Mouse (Mus musculus) liver, adult 2 months (tissue): Measurements from ENCODE around the gene Gm9046. TPM values are rescaled to one million over a fixed set of nuclear protein-coding genes. Genes with fewer than 3 reads are reported as not detected.
"Not testable (repeated sequence)": the region's sequence is repeated elsewhere in the genome, so short reads cannot be mapped to it uniquely, and the experiment has no call there.

Source experiments
- DNase-seq: peaks from one replicate; pipeline ENCODE4 v3.0.0-alpha.2; 2011; ENCODE audit warnings: low read depth, low spot score; ENCODE audit errors: extremely low read depth
- H3K27ac ChIP-seq: fragments of 200-500 bp; replicated peaks from 2 replicates; pipeline ENCODE4 v1.5.1; 2012; ENCODE audit warnings: low read depth, mild to moderate bottlenecking, control low read depth, inconsistent platforms, low read length; ENCODE audit not compliant: insufficient read depth
- H3K27me3 ChIP-seq: fragments of 200-500 bp; 2 replicates; pipeline ENCODE4 v1.6.1; 2012; ENCODE audit warnings: mild to moderate bottlenecking, moderate library complexity, low read length, inconsistent platforms; ENCODE audit not compliant: control insufficient read depth, insufficient read depth
- H3K36me3 ChIP-seq: fragments of 200-500 bp; 2 replicates; pipeline ENCODE4 v1.6.1; 2012; ENCODE audit warnings: low read length, inconsistent platforms; ENCODE audit not compliant: control insufficient read depth, insufficient read depth
- H3K4me1 ChIP-seq: fragments of 200-500 bp; 2 replicates; pipeline ENCODE4 v1.6.1; 2011; ENCODE audit warnings: low read length; ENCODE audit not compliant: control insufficient read depth, insufficient read depth
- H3K4me3 ChIP-seq: fragments of 200-500 bp; 2 replicates; pipeline ENCODE4 v1.5.1; 2011; ENCODE audit warnings: low read depth, mild to moderate bottlenecking, control low read depth, low read length, moderate library complexity; ENCODE audit not compliant: insufficient read depth
- H3K79me2 ChIP-seq: fragments of 200-500 bp; 2 replicates; pipeline ENCODE4 v1.6.1; 2012; ENCODE audit warnings: inconsistent platforms, mild to moderate bottlenecking, low read length, moderate library complexity; ENCODE audit not compliant: control insufficient read depth, insufficient read depth
- H3K9ac ChIP-seq: fragments of 200-500 bp; 2 replicates; pipeline ENCODE4 v1.6.1; 2012; ENCODE audit warnings: low read depth, mild to moderate bottlenecking, control low read depth, inconsistent platforms, low read length
- CTCF ChIP-seq: fragments of 200-500 bp; IDR thresholded peaks from 2 replicates; pipeline ENCODE4 v1.5.1; 2011; ENCODE audit warnings: low read depth, low read length, control low read depth
- POLR2A ChIP-seq: fragments of 200-500 bp; IDR thresholded peaks from 2 replicates; pipeline ENCODE4 v1.6.1; 2011; ENCODE audit warnings: low read length, control low read depth; ENCODE audit not compliant: insufficient read depth; ENCODE audit errors: extremely low read depth
- WGBS: fragments of 180-500 bp; shearing (Covaris S2); methylation state at CpG from one replicate; pipeline ENCODE4 v1.1.7; 2018; 5-methylcytosine and 5-hydroxymethylcytosine counted together
- polyA plus RNA-seq: library from polyadenylated mRNA; depleted of rRNA; stranded (reverse); fragments of >200 nt; gene quantifications from 2 replicates; pipeline ENCODE4 v1.2.3, GENCODE M21; 2012; rRNA removed
- total RNA-seq: library from RNA; depleted of rRNA; stranded (reverse); fragments of >200 nt; gene quantifications from 2 replicates; pipeline ENCODE4 v1.2.3, GENCODE M21; 2014; rRNA removed

The Gm9046 gene
- total and polyA plus RNA-seq, 2 experiments, result not detected

GRCm38 (mm10) chr10:118319024-118319423 is 24.0 kb downstream of the Gm9046 start:
- no peak overlapping the region for H3K9ac ChIP-seq
- no peaks in the 10 kb centered on the region for H3K36me3 ChIP-seq
- TF ChIP-seq POLR2A, result no peak
- TF ChIP-seq CTCF, result no peak
- WGBS, result 65% methylated on average over 8 of the region's 8 CpGs
- no peak overlapping the region for H3K4me3 ChIP-seq
- no peaks in the 10 kb centered on the region for H3K27me3 ChIP-seq
- no peaks in the 10 kb centered on the region for H3K79me2 ChIP-seq
- H3K4me1 ChIP-seq, result no peaks in the 10 kb centered on the region
- no peak overlapping the region for H3K27ac ChIP-seq
- no peak for DNase-seq

- not testable (repeated sequence) for H3K27me3 ChIP-seq, H3K79me2 ChIP-seq, H3K9ac ChIP-seq, DNase-seq, H3K4me1 ChIP-seq, H3K4me3 ChIP-seq, H3K27ac ChIP-seq, H3K36me3 ChIP-seq
- WGBS, result 40% methylated on average over 2 of the region's 2 CpGs
Observed at GRCm38 (mm10) chr10:118302133-118302532, 40.9 kb downstream of the Gm9046 start.

- DNase-seq, result no peak
- H3K36me3 ChIP-seq, result no peaks in the 10 kb centered on the region
- TF ChIP-seq POLR2A (no peak), CTCF (no peak)
- H3K27ac ChIP-seq, result no peak within 1 kb of the TSS
- 89% methylated on average over 6 of the region's 6 CpGs for WGBS
- no peaks in the 10 kb centered on the region for H3K27me3 ChIP-seq
- no peak within 1 kb of the TSS for H3K4me3 ChIP-seq
- no peaks in the 10 kb centered on the region for H3K4me1 ChIP-seq
- no peak within 1 kb of the TSS for H3K9ac ChIP-seq
- no peaks in the 10 kb centered on the region for H3K79me2 ChIP-seq
Observed at GRCm38 (mm10) chr10:118294938-118295337, 48.1 kb downstream of the Gm9046 start, which contains the start of gene Iltifb. Iltifb (minus strand) TSS chr10:118295038.

Other genes starting within 250 kb of the Gm9046 start
- 0.94 and 1.1 TPM in 2 replicates for gene Mdm1, start 201.4 kb downstream of the Gm9046 start, total RNA-seq
- gene Mdm1, start 201.4 kb downstream of the Gm9046 start, polyA plus RNA-seq, result 0.35 and 0.49 TPM in 2 replicates
- not detected in 2 replicates for gene Il22, start 138.3 kb downstream of the Gm9046 start, total RNA-seq
- gene Il22, start 138.3 kb downstream of the Gm9046 start, polyA plus RNA-seq, result not detected in 2 replicates
- gene Gm32717, start 102.5 kb downstream of the Gm9046 start, total RNA-seq, result not detected in 2 replicates
- not detected in 2 replicates for gene Gm32717, start 102.5 kb downstream of the Gm9046 start, polyA plus RNA-seq
- not detected in 2 replicates for gene Gm32802, start 84.6 kb downstream of the Gm9046 start, total RNA-seq
- gene Gm32802, start 84.6 kb downstream of the Gm9046 start, polyA plus RNA-seq, result not detected in 2 replicates
- gene Iltifb, start 48.2 kb downstream of the Gm9046 start, total RNA-seq, result not detected in 2 replicates
- not detected in 2 replicates for gene Iltifb, start 48.2 kb downstream of the Gm9046 start, polyA plus RNA-seq
- gene Gm9040, start 16.3 kb downstream of the Gm9046 start, total RNA-seq, result not detected in 2 replicates
- gene Gm9040, start 16.3 kb downstream of the Gm9046 start, polyA plus RNA-seq, result not detected in 2 replicates
- gene Gm9044, start 10.8 kb downstream of the Gm9046 start, total RNA-seq, result not detected in 2 replicates
- gene Gm9044, start 10.8 kb downstream of the Gm9046 start, polyA plus RNA-seq, result not detected in 2 replicates
- gene Gm9045, start 5.4 kb downstream of the Gm9046 start, total RNA-seq, result not detected in 2 replicates
- not detected in 2 replicates for gene Gm9045, start 5.4 kb downstream of the Gm9046 start, polyA plus RNA-seq
- gene Gm9048, start 5.4 kb upstream of the Gm9046 start, total RNA-seq, result not detected in 2 replicates
- gene Gm9048, start 5.4 kb upstream of the Gm9046 start, polyA plus RNA-seq, result not detected in 2 replicates
- gene Gm9049, start 10.8 kb upstream of the Gm9046 start, total RNA-seq, result not detected in 2 replicates
- not detected in 2 replicates for gene Gm9049, start 10.8 kb upstream of the Gm9046 start, polyA plus RNA-seq
- not detected in 2 replicates for gene Ifng, start 97.8 kb upstream of the Gm9046 start, total RNA-seq
- gene Ifng, start 97.8 kb upstream of the Gm9046 start, polyA plus RNA-seq, result 0.07 and 0.10 TPM in 2 replicates